Mouse (Mus musculus) CH12.LX (cell line): Measurements from ENCODE around the gene Dag1. TPM values are rescaled to one million over a fixed set of nuclear protein-coding genes. Genes with fewer than 3 reads are reported as not detected.

Experiments used
- DNase-seq: peaks from one replicate; pipeline ENCODE4 v3.0.0-alpha.2; 2013; ENCODE audit errors: extremely low read depth
- H3K27ac ChIP-seq: 2 replicates; pipeline ENCODE4 v1.5.1; 2012; ENCODE audit warnings: low read depth, mild to moderate bottlenecking, control low read depth, moderate library complexity; ENCODE audit not compliant: insufficient read depth
- H3K27me3 ChIP-seq: replicated peaks from 2 replicates; pipeline ENCODE3; 2012; ENCODE audit warnings: inconsistent platforms
- H3K36me3 ChIP-seq, 2 experiments: replicated peaks in 1 of 2; 2 replicates each; pipeline versions ENCODE3 to v1.6.1; 2012; ENCODE audit warnings: inconsistent platforms in 1 of 2, low read length in 1 of 2, mild to moderate bottlenecking in 1 of 2, mixed read lengths in 1 of 2, moderate library complexity in 1 of 2; ENCODE audit not compliant: control insufficient read depth in 1 of 2, insufficient read depth in 1 of 2
- H3K4me1 ChIP-seq, 2 experiments: 2 replicates each; pipeline ENCODE4 v1.6.1; 2012; ENCODE audit warnings: inconsistent platforms in 1 of 2, moderate library complexity in 1 of 2; ENCODE audit not compliant: insufficient read depth in 2 of 2, control insufficient read depth in 1 of 2
- H3K4me2 ChIP-seq: 2 replicates; pipeline ENCODE4 v1.6.1; 2012; ENCODE audit warnings: low read depth, mild to moderate bottlenecking, control low read depth; ENCODE audit not compliant: poor library complexity, insufficient read depth, severe bottlenecking
- H3K4me3 ChIP-seq, 3 experiments: fragments of 150-350 bp in 1 of 3; sonication (generic) in 1 of 3; replicated peaks in 1 of 3; 2 replicates each; pipeline versions ENCODE3 to v1.5.1; 2011 to 2012; ENCODE audit warnings: low read depth in 2 of 3, low read length in 2 of 3, mild to moderate bottlenecking in 2 of 3, moderate library complexity in 2 of 3, control low read depth in 1 of 3, improper control_type of control experiment in 1 of 3, inconsistent platforms in 1 of 3, mixed read lengths in 1 of 3; ENCODE audit not compliant: poor library complexity in 1 of 3
- H3K79me2 ChIP-seq: replicated peaks from 2 replicates; pipeline ENCODE4 v1.6.1; 2012; ENCODE audit warnings: mild to moderate bottlenecking, moderate library complexity; ENCODE audit not compliant: control insufficient read depth, poor library complexity, insufficient read depth, severe bottlenecking; ENCODE audit errors: extremely low read depth
- H3K9ac ChIP-seq: 2 replicates; pipeline ENCODE4 v1.6.1; 2012; ENCODE audit warnings: low read depth, mild to moderate bottlenecking, control low read depth, moderate library complexity; ENCODE audit not compliant: insufficient read depth
- H3K9me3 ChIP-seq: replicated peaks from 2 replicates; pipeline ENCODE3; 2012; ENCODE audit warnings: low read length, inconsistent platforms, mixed read lengths
- CHD1 ChIP-seq: IDR thresholded peaks from 2 replicates; pipeline ENCODE4 v1.6.1; 2012; ENCODE audit warnings: low read depth, low read length, improper control_type of control experiment, inconsistent platforms
- CTCF ChIP-seq, 2 experiments: IDR thresholded peaks in 1 of 2; conservative IDR thresholded peaks in 1 of 2; 2 replicates each; pipeline ENCODE4 v1.5.1; 2011 to 2012; ENCODE audit warnings: low read depth in 2 of 2, low read length in 2 of 2, improper control_type of control experiment in 1 of 2, inconsistent platforms in 1 of 2, mild to moderate bottlenecking in 1 of 2, moderate library complexity in 1 of 2
- E2F4 ChIP-seq: IDR thresholded peaks from 2 replicates; pipeline ENCODE4 v1.6.1; 2011; ENCODE audit warnings: low read depth, low read length, improper control_type of control experiment; ENCODE audit not compliant: insufficient replicate concordance
- ELF1 ChIP-seq: IDR thresholded peaks from 2 replicates; pipeline ENCODE4 v1.6.1; 2014; ENCODE audit warnings: low read depth, mild to moderate bottlenecking, inconsistent platforms, low read length, improper control_type of control experiment
- EP300 ChIP-seq: IDR thresholded peaks from 2 replicates; pipeline ENCODE4 v1.6.1; 2011; ENCODE audit warnings: low read length, improper control_type of control experiment
- ETS1 ChIP-seq: conservative IDR thresholded peaks from 2 replicates; pipeline ENCODE4 v1.6.1; 2012; ENCODE audit warnings: low read depth, mild to moderate bottlenecking, inconsistent platforms, low read length, improper control_type of control experiment, moderate library complexity
- HCFC1 ChIP-seq: IDR thresholded peaks from 2 replicates; pipeline ENCODE4 v1.6.1; 2012; ENCODE audit warnings: low read depth, mild to moderate bottlenecking, inconsistent platforms, low read length, improper control_type of control experiment
- IRF4 ChIP-seq: IDR thresholded peaks from 2 replicates; pipeline ENCODE4 v1.6.1; 2014; ENCODE audit warnings: low read depth, mild to moderate bottlenecking, inconsistent platforms, low read length, improper control_type of control experiment
- JUN ChIP-seq: IDR thresholded peaks from 2 replicates; pipeline ENCODE4 v1.6.1; 2011; ENCODE audit warnings: low read depth, mild to moderate bottlenecking, low read length, improper control_type of control experiment, moderate library complexity; ENCODE audit not compliant: insufficient read depth
- MAFK ChIP-seq: IDR thresholded peaks from 2 replicates; pipeline ENCODE4 v1.6.1; 2011; ENCODE audit warnings: low read length, improper control_type of control experiment; ENCODE audit not compliant: insufficient replicate concordance
- MAZ ChIP-seq: IDR thresholded peaks from 2 replicates; pipeline ENCODE4 v1.6.1; 2012; ENCODE audit warnings: low read depth, mild to moderate bottlenecking, inconsistent platforms, low read length, improper control_type of control experiment, moderate library complexity
- MXI1 ChIP-seq: IDR thresholded peaks from 2 replicates; pipeline ENCODE4 v1.6.1; 2011; ENCODE audit warnings: mild to moderate bottlenecking, low read depth, low read length, improper control_type of control experiment
- MYC ChIP-seq: IDR thresholded peaks from 2 replicates; pipeline ENCODE4 v1.6.1; 2011; ENCODE audit warnings: low read depth, mild to moderate bottlenecking, improper control_type of control experiment, low read length
- NELFE ChIP-seq: IDR thresholded peaks from 2 replicates; pipeline ENCODE4 v1.6.1; 2011; ENCODE audit warnings: low read depth, low read length, improper control_type of control experiment
- NRF1 ChIP-seq: IDR thresholded peaks from 2 replicates; pipeline ENCODE4 v1.6.1; 2014; ENCODE audit warnings: low read depth, mild to moderate bottlenecking, inconsistent platforms, low read length, improper control_type of control experiment, moderate library complexity
- POLR2A ChIP-seq: IDR thresholded peaks from 2 replicates; pipeline ENCODE4 v1.6.1; 2011; ENCODE audit warnings: low read depth, mild to moderate bottlenecking, improper control_type of control experiment, low read length
- RAD21 ChIP-seq: IDR thresholded peaks from 2 replicates; pipeline ENCODE4 v1.6.1; 2011; ENCODE audit warnings: low read depth, mild to moderate bottlenecking, low read length, improper control_type of control experiment, moderate library complexity
- SMC3 ChIP-seq: IDR thresholded peaks from 2 replicates; pipeline ENCODE4 v1.6.1; 2011; ENCODE audit warnings: low read depth, low read length, improper control_type of control experiment
- TCF12 ChIP-seq: IDR thresholded peaks from 2 replicates; pipeline ENCODE4 v1.6.1; 2014; ENCODE audit warnings: low read depth, mild to moderate bottlenecking, inconsistent platforms, low read length, improper control_type of control experiment
- UBTF ChIP-seq: IDR thresholded peaks from 2 replicates; pipeline ENCODE4 v1.6.1; 2012; ENCODE audit warnings: low read depth, mild to moderate bottlenecking, inconsistent platforms, low read length, improper control_type of control experiment, moderate library complexity
- USF2 ChIP-seq: conservative IDR thresholded peaks from 2 replicates; pipeline ENCODE4 v1.6.1; 2011; ENCODE audit warnings: low read depth, low read length, improper control_type of control experiment
- ZKSCAN1 ChIP-seq: IDR thresholded peaks from 2 replicates; pipeline ENCODE4 v1.6.1; 2012; ENCODE audit warnings: low read depth, inconsistent platforms, low read length, improper control_type of control experiment, borderline replicate concordance
- ZMIZ1 ChIP-seq: IDR thresholded peaks from 2 replicates; pipeline ENCODE4 v1.6.1; 2012; ENCODE audit warnings: low read depth, mild to moderate bottlenecking, inconsistent platforms, low read length, improper control_type of control experiment
- dilution Hi-C: fragments of 300-500 bp; cut with MboI; formaldehyde crosslinking; loops from 2 replicates; pipeline ENCODE4 v1.14.3; 2020; ENCODE audit warnings: low sequenced_read_pairs; ENCODE audit not compliant: extremely low pct_unique_long_range_greater_than_20kb, extremely low pct_ligation_motif_present
- in situ Hi-C: fragments of 300-500 bp; cut with MboI; formaldehyde crosslinking; loops from 3 replicates; pipeline ENCODE4 v1.14.3; 2019; ENCODE audit warnings: low sequenced_read_pairs, low pct_ligation_motif_present, low pct_unique_long_range_greater_than_20kb, mixed read lengths
- polyA plus RNA-seq: library from polyadenylated mRNA; unstranded; fragments of >175 nt; gene quantifications from 2 replicates; pipeline ENCODE4 v1.2.1, GENCODE M21; 2012; ENCODE audit warnings: low read depth; ENCODE audit not compliant: insufficient read length
- total RNA-seq, 2 experiments: library from RNA; depleted of rRNA; stranded (reverse); fragments of 300-350 nt in 1 of 2; fragments of >200 nt in 1 of 2; gene quantifications; 2 replicates each; pipeline ENCODE4 v1.2.3; 2012 to 2014

The Dag1 gene
- total and polyA plus RNA-seq, 3 experiments, result 1.7 to 5.7 (median 3.9) TPM

GRCm38 (mm10) chr9:108203015-108203414, 60.7 kb downstream of the Dag1 start (continued):
- no peak for TF ChIP-seq USF2
- 0 out of 2 replicates have a peak, but pooled peaks have one; percentile 23 for TF ChIP-seq MXI1
- peak; percentile 33; the same call in 1 of the 2 replicates for TF ChIP-seq IRF4
- no peak for TF ChIP-seq UBTF
- TF ChIP-seq TCF12, result no peak
- TF ChIP-seq JUN, result no peak
- TF ChIP-seq CTCF (conservative IDR thresholded peaks at IDR 0.05 in 1 of 2, IDR thresholded peaks at IDR 0.05 in 1 of 2; ENCODE audit: low read depth in 2 of 2, low read length in 2 of 2), result peak; percentile 67 to 86; a peak in 3 of 4 replicates
- no peak for TF ChIP-seq EP300
- no peak for TF ChIP-seq ETS1

- H3K36me3 ChIP-seq, result peaks cover 0 to 5% of the 10 kb centered on the region in 2 experiments
- no peak overlapping the region for H3K27ac ChIP-seq
- H3K79me2 ChIP-seq, result no peaks in the 10 kb centered on the region
- no peak overlapping the region for H3K9ac ChIP-seq
- no peak overlapping the region for H3K4me3 ChIP-seq
- H3K9me3 ChIP-seq, result peaks cover 2% of the 10 kb centered on the region
- in situ Hi-C loops (loop anchor here (5.0 kb wide), 3 partner anchors 40 to 105 kb away; no protein-coding TSS in a partner anchor), dilution Hi-C loops (no loop called here)
- H3K4me2 ChIP-seq, result no peak overlapping the region
- no peaks in the 10 kb centered on the region for H3K27me3 ChIP-seq
- DNase-seq, result peak; percentile 37
- TF ChIP-seq E2F4, result no peak
- peak in 1 of 2 experiments; percentile 32; a peak in 2 of 4 replicates for TF ChIP-seq CTCF (conservative IDR thresholded peaks at IDR 0.05 in 1 of 2, IDR thresholded peaks at IDR 0.05 in 1 of 2; ENCODE audit: low read depth in 2 of 2, low read length in 2 of 2)
- H3K4me1 ChIP-seq, result peaks cover 8 to 27% of the 10 kb centered on the region in 2 experiments
These were observed 61.6 kb downstream of the Dag1 start for GRCm38 (mm10) chr9:108202169-108202568.

GRCm38 (mm10) chr9:108201160-108201559, 62.6 kb downstream of the Dag1 start:
- no peaks in the 10 kb centered on the region for H3K79me2 ChIP-seq
- dilution Hi-C loops (no loop called here), in situ Hi-C loops (loop anchor here (5.0 kb wide), 3 partner anchors 39 to 104 kb away; no protein-coding TSS in a partner anchor)
- no peak overlapping the region for H3K27ac ChIP-seq
- peaks cover 2% of the 10 kb centered on the region for H3K9me3 ChIP-seq
- 0 out of 2 replicates have a peak overlapping the region, but pooled peaks have one; percentile 57 for H3K9ac ChIP-seq
- TF ChIP-seq USF2 (no peak), ZMIZ1 (no peak), IRF4 (peak; percentile 75), SMC3 (peak; percentile 82), ETS1 (0 out of 2 replicates have a peak, but pooled peaks have one; percentile 6), MAFK (no peak), HCFC1 (peak; percentile 50), ELF1 (peak; percentile 87), MYC (0 out of 2 replicates have a peak, but pooled peaks have one; percentile 48), RAD21 (peak; percentile 89), TCF12 (peak; percentile 33; the same call in 1 of the 2 replicates), ZKSCAN1 (no peak), CHD1 (no peak), CTCF (conservative IDR thresholded peaks at IDR 0.05 in 1 of 2, IDR thresholded peaks at IDR 0.05 in 1 of 2; ENCODE audit: low read depth in 2 of 2, low read length in 2 of 2) (peak; percentile 34 to 88; a peak in 3 of 4 replicates), E2F4 (no peak), NRF1 (no peak; the same call in 1 of the 2 replicates), POLR2A (peak; percentile 45), MAZ (peak; percentile 96), NELFE (0 out of 2 replicates have a peak, but pooled peaks have one; percentile 50)
- no peak overlapping the region for H3K4me3 ChIP-seq
- peak overlapping the region; percentile 93 for H3K4me2 ChIP-seq
- DNase-seq, result peak; percentile 98
- H3K4me1 ChIP-seq, result peaks cover 8 to 27% of the 10 kb centered on the region in 2 experiments
- peaks cover 0 to under 1% of the 10 kb centered on the region in 2 experiments for H3K36me3 ChIP-seq
- H3K27me3 ChIP-seq, result no peaks in the 10 kb centered on the region
